Mouse (Mus musculus): ENCODE results near the gene Hoxc8.
A peak's percentile ranks its signal among the peaks of the same experiment; 100 is the strongest.

The Hoxc8 gene

DNA sequence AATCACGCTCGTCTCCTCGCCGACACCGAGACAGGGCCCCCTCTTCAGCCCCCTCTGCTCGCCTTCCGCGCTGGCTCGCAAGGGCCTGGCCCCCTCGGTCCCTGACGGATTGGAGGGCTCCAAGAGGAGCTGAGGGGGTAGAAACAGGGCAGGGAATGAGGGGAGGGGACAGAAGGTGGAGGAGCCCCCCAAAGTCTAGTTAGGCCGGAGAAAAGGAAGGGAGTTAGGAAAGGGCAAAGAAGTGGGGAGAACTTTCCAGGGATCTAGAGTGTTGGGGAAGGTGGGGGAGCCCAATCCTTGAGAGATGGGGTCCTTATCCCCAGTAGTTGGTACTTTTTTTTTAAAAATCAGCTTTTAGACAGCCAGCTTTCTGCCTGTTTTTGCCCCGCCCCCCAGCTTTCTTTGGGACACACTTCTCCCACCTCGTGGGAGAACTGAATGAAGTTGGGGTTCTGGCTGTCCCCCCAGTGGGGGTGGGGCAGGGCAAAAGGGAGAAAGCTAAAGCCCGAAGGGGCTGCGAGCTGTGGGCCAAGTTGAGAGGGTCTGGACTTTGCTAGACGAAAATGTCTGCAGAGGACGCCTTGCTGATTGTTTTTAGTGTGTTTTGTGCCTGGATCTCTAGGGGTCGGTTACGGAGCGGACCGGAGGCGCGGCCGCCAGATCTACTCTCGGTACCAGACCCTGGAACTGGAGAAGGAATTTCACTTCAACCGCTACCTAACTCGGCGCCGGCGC is 19.9 kb downstream of the Hoxc8 start:
- no peak for DNase-seq

DNA sequence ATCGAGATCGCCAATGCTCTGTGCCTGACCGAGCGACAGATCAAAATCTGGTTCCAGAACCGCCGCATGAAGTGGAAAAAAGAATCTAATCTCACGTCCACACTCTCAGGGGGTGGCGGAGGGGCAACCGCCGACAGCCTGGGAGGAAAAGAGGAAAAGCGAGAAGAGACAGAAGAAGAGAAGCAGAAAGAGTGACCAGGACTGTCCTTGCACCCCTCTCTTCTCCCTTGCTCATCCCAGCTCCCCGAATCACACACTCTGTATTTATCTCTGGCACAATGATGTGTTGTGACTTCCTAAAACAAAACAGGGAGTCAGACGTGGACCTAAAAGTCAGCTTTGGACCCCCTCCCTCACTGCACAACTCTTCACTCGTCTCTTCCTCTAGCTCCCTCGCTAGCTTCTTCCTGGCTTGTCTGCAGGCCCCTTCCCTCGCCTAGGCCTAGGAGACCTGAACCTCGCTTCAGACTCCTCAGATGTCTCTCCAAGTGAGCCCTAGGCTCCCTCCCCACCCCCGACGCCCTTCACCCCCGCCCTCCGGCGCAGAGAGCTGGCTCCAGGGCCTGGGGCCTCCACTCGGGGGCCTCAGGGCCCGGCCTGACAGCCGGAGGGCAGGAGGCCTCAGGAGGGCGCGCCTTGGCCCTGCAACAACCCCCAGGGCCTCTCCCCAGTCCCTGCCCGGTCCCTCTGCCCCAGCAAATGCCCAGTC is 20.6 kb downstream of the Hoxc8 start:
- no peak for DNase-seq

DNA sequence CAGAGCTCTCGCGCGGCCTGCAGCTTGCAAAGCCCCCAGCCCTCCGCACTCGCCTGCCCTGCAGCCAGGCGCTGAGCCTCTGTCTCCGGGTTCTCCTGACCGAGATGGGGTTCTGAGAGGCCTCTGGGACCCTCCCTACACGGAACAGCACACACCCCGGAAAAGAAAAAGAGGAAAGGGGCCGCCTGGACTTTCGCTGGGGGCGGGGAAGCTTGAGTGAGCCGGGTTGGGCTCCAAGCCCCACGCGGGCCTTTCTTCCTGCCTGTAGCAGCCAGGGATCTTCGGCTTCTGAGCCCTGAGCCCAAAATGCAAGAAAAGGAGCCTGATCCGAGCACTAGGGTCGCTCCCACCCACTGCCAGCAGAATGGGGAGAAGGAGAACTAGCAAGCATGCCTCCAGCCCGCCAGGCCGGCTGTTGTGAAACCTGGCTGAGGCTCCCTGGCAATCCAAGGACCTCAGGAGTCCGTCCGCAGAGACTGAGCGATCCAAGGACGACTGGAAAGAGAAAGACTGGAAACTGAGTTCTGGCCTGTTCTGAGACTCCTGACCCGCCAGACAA is 21.6 kb downstream of the Hoxc8 start:
- DNase-seq, result no peak

DNA sequence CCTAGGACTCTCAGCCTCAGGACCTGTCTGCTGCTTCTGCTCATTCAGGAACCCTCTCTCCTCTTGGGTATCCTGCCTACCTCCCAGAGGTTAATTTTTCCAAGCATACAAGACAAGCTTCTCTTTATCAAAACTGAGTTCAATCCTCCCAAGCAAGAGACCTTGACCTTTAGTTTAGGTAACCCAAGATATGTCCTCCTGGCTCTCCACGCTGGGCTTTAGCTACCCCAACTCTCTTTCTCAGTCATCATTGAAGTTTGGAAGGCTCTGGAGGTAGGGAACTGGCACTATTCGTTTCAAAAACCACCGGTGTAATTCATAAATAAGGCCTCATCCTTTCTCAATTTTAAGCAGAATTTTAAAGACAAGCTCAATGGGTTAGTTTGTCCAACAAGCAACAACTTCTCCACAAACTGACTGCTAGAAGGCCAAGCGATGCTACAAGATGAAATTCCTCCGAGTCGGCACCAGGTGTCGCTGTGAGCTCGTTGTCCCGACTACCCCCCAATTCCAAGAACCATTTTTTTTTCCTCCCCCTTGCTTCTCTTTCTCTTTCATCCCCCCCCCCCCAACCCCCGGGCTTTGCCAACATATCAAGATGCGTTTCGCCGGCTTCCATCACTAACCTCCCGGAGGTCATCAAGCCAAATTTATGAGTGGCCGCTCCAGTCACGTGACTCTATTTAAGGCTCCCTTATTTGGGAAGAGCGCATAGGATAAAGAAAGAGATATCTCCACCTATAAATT is 23.0 kb downstream of the Hoxc8 start:
- peak; percentile 60 for DNase-seq

DNA sequence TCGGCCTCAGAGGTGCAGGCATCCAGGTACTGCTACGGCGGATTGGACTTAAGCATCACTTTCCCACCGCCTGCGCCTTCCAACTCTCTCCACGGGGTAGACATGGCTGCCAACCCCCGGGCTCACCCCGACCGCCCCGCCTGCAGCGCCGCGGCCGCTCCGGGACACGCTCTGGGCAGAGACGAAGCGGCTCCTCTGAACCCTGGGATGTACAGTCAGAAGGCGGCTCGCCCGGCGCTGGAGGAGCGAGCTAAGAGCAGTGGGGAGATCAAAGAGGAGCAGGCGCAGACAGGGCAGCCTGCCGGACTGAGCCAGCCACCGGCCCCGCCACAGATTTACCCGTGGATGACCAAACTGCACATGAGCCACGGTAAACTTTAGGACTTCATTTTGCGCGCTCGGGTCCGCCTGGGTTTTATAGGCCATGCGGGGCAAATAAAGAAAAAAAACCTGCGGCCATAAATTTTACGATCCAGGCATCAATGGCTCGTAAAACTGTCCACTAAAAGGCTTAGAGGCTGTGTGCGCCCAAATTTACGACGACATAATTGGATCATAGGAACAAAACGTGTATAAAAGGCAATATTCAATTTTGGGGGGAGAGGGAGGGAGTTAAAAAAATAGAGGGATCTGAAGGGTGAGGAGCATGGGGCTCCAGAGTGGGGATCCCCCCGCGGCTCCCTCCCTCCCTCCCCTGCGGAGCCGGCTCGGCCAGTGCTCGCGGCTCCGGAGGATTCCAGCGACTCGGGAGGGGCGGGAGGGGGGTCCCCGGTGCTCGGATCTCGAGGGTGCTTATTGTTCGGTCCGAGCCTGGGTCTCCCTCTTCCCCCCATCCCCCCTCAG is 24.0 kb downstream of the Hoxc8 start:
- DNase-seq, result no peak

DNA sequence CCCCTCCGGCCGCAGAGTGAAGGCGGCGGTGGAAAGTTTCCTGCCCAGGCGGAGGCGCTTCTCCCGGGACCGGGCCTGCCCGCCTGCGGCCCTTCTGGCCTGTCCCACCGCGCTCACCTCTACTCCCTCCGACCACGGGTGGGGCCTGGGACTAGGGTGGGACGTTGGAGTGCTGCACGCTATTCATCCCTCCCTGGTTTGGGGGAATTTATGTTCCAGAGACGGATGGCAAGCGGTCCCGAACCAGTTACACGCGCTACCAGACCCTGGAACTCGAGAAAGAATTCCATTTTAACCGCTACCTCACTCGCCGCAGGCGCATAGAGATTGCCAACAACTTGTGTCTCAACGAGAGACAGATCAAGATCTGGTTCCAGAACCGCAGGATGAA is 24.6 kb downstream of the Hoxc8 start:
- DNase-seq, result no peak

DNA sequence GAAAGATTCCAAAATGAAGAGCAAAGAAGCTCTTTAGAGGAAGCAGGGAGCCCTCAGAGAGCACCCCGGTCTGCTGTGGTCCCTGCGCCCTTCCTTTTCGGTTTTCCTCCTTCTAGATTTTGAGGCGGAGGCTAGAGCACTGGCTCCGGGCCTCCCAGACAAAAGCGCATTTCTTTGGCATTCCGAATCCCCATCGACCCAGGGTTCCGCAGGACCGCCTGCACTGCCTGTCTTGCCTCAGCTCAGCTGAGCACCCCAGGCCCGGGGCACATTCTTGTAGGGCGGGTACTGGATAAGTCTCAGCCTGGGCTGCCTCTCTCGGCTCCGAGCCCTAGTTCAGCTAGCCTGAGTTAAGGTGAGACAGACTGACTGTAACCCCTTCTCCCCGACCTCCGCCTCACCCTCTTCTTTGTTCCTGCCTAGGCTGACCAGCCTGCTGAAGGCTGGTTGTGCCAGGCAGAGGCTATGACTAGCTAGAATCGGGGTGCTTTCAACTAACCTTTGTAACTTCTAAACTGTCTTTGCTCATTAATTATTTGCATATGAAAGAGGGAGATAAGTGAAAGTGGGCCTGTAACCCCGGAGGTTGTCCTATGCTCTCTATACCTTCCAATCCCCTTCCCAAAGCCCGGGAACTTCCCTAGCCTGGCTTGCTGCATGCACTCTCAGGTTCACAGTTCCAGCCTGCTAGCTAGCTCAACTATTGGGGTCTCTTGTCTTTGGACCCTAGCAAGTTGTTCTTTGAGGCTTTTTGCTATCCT is 25.2 kb downstream of the Hoxc8 start:
- DNase-seq, result no peak

DNA sequence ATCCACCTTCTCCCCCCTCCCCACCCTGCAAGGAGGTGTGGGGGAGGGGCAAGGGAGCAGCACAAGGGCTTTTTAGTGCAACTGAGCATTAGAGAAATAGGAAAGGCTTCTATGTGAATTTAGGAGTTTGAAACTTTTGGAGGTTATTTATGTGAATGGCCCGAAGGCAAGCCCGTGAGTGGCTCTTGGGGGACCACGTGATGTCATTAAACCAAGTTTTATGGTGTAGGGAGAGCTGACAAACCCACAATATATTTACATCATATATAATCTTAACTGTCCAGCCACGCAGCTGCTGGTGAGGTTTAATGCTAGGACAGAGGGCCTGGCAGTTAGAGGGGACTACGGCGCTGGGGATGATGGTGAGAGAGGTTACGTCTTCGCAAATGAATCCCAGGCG is 28.2 kb downstream of the Hoxc8 start, which contains the start of gene Hoxc4:
Gene Hoxc4, plus strand, starts transcription at position 299 of the 400 bp plus-strand sequence.
- no peak for DNase-seq

DNA sequence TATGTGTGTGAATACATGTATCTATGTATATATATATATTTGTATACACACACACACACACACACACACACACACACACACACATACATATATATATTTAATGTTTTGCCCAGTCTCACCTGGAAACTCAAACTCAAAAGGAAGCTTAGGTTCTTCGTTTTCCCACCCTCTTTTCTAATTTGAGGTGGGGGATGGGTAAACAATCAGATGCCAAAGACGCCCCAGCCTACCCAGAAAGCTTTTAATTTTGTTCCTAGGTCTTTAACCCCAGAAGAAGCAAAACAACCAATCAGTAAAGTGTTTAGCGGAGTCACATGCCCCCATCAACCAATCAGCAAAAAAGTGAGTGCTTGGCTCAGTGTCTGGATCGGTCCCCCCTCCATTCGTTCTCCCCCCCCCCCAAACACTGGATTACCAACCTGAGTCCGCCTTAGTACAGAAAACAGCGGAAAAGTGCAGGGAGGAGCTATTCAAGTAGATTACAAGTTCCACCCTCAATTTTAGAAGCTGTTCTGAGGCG is 30.6 kb downstream of the Hoxc8 start:
- DNase-seq, result no peak

DNA sequence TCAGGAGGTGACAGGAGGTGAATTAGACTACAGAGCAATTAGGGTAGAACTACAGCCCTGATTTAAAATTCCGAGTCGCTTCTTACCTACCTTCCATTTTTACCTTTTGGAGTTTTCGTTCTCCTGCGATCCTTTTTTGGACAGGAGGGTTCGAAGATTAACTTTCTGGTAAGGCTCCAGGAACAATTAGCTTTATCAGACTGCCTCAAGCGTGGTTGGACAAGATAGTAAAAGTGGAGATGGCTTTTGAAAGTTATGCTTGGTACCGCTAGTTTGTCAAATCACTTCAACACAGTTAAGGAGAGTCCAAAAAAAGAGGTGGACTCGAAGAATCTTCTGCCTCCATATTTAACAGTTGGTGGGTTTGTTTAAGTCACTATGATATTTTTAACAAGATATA is 31.1 kb downstream of the Hoxc8 start:
- no peak for DNase-seq

DNA sequence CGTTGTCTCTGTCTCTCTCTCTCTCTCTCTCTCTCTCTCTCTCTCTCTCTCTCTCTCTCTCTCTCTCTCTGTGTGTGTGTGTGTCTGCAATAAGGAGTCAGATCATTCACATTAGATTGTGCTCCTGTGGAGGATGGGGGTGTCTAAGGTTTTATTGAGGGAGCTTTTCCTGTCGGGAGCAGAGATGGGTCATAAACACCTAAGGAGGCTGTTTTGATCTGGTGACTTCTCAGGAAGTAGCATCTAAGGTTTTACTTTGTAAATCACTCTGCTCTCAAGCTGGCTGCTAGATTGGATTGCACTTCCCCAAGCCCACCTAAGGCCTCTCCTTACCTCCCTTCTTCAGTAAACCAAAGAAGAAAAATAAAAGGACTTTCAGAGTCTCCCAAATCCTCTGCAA is 33.7 kb downstream of the Hoxc8 start:
- no peak for DNase-seq

DNA sequence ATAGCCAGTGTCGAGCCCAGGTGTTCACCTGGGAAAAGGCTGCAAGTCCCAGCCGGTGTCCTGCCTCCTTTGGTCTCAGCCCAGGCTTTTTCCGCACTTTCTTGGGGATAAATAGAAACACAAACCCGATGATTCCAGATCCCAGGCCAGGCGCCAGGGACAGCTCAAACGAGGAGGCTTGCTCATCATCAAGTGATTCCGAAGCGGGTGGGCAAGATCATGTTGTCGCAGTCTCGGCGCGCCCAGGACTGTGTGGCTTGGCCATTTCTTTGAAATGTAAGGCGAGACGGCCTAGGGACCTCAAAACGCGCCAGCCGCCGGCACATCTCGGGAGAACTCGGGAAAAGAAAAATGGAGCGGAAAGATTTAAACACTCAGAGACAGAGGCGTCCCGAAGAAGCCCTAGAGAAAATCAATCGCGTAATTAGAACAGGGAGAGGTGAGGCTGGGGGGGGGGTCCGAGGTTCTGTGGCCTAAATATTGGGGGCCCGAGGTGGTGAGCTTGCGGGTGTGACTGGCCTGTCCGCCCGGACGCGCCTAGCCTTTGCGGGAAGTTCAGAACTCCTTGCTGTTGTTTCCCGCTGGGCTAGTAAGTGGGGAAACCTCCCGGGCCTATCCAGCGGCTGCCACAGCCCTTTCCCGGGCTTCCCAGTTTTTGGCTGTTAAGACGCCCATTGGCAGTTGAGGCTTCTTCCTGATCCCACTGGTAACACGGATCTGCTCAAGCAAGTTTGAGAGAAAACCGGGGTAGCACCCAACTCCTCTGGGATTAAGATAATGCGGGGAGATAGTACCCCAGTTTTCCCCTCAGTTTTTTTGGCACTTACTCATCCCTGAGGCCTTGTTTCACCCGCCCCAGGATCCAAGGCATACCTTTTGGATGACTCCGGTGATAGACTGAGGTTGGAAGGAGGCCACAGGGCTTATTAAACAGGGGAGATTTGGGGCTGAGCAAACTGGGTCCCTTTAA is 37.1 kb downstream of the Hoxc8 start:
- DNase-seq, result no peak

DNA sequence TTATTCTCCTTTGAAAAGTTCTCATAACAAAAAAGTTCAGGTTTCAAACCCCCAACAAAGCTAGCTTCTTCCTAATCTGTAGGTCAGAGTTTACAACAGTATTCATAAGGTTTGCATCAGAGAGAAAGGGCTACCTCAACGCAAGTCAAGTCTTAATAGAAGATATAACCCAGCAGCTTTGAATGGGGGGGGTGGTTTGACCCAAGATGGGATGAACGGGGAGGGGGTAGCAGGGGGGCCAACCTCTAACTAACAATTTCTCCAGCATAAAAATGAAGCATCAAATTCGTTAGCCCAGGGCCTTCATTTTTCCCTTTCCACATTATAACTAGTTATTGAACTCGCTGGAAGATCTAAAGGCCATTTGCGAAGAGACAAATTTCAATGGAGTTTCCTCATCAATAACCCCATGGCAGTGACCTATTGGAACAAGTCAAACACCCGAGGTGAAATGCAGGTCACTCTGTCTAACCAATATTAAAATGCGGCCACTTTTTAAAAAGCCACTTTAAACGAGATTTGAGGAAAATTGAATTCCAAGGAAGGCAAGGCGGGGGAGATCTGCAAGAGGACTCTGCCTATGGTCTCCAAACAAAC is 38.6 kb downstream of the Hoxc8 start:
- DNase-seq, result no peak

DNA sequence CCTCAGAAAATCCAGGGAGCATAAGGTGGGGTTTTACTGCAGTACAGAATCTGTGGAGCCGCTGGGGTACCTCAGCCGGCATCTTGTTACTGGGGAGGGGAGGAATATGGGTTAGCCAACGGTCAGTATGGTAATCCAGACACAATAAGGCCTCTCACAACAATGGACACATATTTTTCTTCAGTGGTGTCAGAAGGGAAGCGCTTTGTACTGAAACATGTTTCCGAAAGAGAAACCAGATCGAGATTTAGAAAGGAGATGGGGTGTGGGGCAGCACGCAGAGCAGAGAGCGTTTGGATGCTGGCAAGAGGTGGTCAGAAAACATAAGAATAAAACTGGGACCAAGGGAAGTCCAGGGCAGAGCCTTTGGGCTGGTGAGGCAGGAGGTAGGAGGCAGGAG is 39.7 kb downstream of the Hoxc8 start:
- DNase-seq, result no peak

DNA sequence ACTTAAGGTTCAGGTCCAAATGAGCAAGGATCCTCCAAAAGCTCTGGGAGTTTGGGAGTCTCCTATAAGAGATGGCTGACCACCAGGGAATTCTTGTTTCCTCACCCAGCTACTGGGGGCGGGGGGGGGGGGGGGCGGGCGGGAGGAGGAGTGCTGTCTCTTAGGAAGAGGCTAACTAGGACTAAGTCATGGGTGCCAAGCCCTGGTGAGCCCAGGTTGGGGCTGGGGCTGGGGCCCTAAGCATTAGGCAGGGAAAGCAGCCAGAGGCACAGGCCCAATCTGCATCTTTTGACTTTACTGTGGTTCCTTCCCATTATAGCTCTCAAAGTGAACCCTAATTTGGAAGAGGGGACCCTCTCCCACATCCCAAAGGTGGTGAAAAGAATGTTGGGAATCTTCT is 41.8 kb downstream of the Hoxc8 start:
- no peak for DNase-seq

DNA sequence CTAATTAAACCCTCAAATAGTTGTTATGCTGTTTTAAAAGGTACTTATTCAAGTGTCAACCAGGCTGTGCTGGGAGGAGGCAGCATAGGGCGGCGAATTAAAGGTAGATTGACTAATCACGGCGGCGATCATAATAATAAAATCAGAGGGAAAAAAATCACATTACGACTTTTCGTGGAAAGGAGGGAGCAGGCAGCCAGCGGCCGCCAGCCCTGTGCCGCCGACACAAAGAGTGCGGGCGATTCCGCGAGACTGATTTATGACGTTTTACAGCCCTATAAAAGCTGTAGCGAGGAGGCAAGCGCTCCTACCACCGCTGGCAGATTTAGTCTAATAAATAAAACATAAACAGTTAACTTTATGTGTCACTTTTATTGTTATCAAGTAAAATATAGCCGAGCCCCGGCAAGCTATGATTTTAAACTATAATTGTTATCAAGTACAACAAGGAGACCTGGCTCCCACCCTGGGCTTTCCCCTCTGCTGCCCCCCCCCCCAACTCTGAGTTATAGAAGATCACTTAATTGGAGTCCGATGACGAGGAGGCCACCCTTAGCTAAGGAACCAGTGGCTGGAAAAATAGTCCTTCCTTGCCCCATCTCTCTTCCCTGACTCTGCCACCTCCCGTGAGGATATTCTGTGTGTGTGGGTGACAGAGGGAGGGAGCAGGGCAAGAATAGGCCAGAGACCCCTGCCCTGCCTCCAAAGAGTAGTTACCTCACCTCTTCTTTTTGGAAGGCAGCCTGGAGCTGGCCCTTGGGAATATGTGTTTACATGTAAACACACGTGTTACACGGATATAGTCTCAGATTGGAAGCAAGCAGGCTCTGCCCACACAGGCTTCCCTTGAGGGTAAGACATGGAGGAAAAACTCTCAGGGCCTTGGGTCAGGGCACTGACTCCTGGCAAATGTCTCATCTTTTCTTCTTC is 42.5 kb downstream of the Hoxc8 start:
- no peak for DNase-seq

DNA sequence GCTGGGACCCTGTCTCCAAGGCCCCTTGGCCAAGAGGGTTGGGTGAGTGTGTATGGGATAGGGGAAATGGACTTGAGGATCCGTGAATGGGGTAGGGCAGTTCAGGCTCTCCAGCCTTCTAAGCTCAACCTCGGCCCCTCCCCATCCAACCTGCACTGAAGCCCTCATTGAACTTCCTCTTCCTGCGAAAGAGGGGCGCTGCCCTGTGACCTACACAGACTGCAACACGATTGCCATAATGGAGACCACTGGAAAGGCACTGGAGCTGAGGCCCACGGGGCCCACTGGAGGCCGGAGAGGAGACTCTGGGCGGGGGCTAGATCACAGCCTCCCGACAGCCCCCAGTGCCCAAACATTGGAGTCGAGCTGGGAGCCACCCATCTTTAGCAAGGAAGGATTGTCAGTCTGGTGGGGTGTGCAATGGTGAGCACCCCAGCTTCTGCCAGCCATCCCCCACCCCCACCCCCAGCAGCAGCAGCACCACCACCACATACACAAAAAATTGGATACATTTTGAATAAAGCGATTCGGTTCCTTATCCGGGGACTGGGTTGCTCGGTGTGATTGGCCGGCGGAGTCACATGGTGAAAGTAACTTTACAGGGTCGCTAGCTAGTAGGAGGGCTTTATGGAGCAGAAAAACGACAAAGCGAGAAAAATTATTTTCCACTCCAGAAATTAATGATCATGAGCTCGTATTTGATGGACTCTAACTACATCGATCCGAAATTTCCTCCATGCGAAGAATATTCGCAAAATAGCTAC is 43.8 kb downstream of the Hoxc8 start:
- no peak for DNase-seq

All from thymus, postnatal 4 days (tissue).